Mouse (Mus musculus): Measurements from ENCODE around the gene Phb. TPM values are rescaled to one million over a fixed set of nuclear protein-coding genes. Genes with fewer than 3 reads are reported as not detected.

Phb gene
- polyA plus RNA-seq (2015; fragmentation: Nextera tagmentation; extraction: Ambion mirVana) = 320 and 337 TPM in 2 replicates

GRCm38 (mm10) chr11:95666529-95667149 is at the start of gene Phb:
Gene Phb (plus strand): TSS chr11:95666957.

GRCm38 (mm10) chr11:95712563-95713224 is 45.9 kb downstream of the Phb start, which contains the start of gene Zfp652:
Gene Zfp652 (plus strand): TSS chr11:95712673.

GRCm38 (mm10) chr11:95723287-95723686 is 56.5 kb downstream of the Phb start, which contains the start of gene B130006D01Rik:
Gene B130006D01Rik (plus strand): TSS chr11:95723587.

Other genes starting within 250 kb of the Phb start
- 0.62 and 0.85 TPM in 2 replicates for gene Nxph3, start 152.4 kb upstream of the Phb start, polyA plus RNA-seq (2015; fragmentation: Nextera tagmentation; extraction: Ambion mirVana)
- 13.9 and 41.1 TPM in 2 replicates for gene Ngfr, start 79.2 kb upstream of the Phb start, polyA plus RNA-seq (2015; fragmentation: Nextera tagmentation; extraction: Ambion mirVana)
- 9.1 and 12.8 TPM in 2 replicates for gene Zfp652, start 45.7 kb downstream of the Phb start, polyA plus RNA-seq (2015; fragmentation: Nextera tagmentation; extraction: Ambion mirVana)
- gene B130006D01Rik, start 56.6 kb downstream of the Phb start, polyA plus RNA-seq (2015; fragmentation: Nextera tagmentation; extraction: Ambion mirVana) = 0.20 and 0.76 TPM in 2 replicates
- gene Phospho1, start 157.5 kb downstream of the Phb start, polyA plus RNA-seq (2015; fragmentation: Nextera tagmentation; extraction: Ambion mirVana) = 1.5 and 1.9 TPM in 2 replicates
- gene Gngt2, start 170.3 kb downstream of the Phb start, polyA plus RNA-seq (2015; fragmentation: Nextera tagmentation; extraction: Ambion mirVana) = 34.9 and 44.0 TPM in 2 replicates
- 5.8 and 6.5 TPM in 2 replicates for gene Abi3, start 175.5 kb downstream of the Phb start, polyA plus RNA-seq (2015; fragmentation: Nextera tagmentation; extraction: Ambion mirVana)
- 0.08 TPM in 1 of 2 replicates, not detected in the other for gene B4galnt2, start 247.9 kb downstream of the Phb start, polyA plus RNA-seq (2015; fragmentation: Nextera tagmentation; extraction: Ambion mirVana)

Measured in adrenal gland, postnatal 0 days (tissue).